Mouse (Mus musculus) left cerebral cortex, postnatal 36 days (tissue): ENCODE results near the gene Supt5. TPM values are rescaled to one million over a fixed set of nuclear protein-coding genes. Genes with fewer than 3 reads are reported as not detected.
A peak's percentile ranks its signal among the peaks of the same experiment; 100 is the strongest.

Source experiments
- DNase-seq, 2 experiments: peaks; one replicate each; pipeline ENCODE4 v3.0.0; 2021 to 2022; ENCODE audit warnings: low spot score in 2 of 2, mixed read lengths in 1 of 2
- intact Hi-C: fragments of 180-260 bp; cut with DNase I; formaldehyde crosslinking; loops from one replicate; pipeline ENCODE4 v1.15.1; 2025
- total RNA-seq, 2 experiments: library from RNA; stranded (reverse); gene quantifications; 2 replicates each; pipeline ENCODE4 v1.2.3; 2021

The Supt5 gene
- total RNA-seq, 2 experiments from 2014 or later, result 120 to 122 TPM

DNA sequence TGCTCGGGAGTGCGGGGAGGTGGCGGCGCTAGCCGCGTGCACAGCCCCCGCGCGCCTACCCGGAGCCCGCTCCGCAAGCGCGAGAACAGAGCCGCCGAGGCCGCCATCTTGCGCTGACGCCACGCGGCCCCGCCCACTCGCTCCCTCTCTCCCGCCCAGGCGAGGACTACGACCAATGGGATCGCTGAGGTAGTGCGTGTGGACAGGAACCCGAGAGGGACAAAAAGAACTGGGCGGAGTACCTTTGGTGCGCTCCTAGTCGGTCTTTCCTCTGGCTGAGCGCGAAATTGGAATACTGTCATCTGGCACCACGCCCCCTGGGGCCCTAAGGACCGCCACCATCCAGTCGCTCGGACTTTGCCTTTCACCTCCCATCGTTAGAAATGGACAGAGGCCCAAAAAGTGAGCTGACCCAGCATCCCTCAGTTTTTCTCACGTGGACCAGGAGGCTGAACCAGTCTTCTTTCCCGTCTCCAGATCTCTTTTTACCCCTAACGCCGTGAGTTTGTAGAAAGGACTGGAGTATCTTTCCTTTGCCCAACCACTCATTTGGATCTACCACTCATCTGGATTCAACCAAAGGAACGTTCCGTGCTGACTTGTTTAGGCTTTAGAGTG lies 26.5 kb downstream of the Supt5 start, which contains the start of gene Timm50:
TSS of gene Timm50 (minus strand) at position 147 of the 618 bp plus-strand sequence.
- DNase-seq, result peak; percentile 99
- intact Hi-C loops, result loop anchor here (1.0 kb wide), 1 partner anchor 26 kb away; the partner anchor contains the start of gene Supt5

DNA sequence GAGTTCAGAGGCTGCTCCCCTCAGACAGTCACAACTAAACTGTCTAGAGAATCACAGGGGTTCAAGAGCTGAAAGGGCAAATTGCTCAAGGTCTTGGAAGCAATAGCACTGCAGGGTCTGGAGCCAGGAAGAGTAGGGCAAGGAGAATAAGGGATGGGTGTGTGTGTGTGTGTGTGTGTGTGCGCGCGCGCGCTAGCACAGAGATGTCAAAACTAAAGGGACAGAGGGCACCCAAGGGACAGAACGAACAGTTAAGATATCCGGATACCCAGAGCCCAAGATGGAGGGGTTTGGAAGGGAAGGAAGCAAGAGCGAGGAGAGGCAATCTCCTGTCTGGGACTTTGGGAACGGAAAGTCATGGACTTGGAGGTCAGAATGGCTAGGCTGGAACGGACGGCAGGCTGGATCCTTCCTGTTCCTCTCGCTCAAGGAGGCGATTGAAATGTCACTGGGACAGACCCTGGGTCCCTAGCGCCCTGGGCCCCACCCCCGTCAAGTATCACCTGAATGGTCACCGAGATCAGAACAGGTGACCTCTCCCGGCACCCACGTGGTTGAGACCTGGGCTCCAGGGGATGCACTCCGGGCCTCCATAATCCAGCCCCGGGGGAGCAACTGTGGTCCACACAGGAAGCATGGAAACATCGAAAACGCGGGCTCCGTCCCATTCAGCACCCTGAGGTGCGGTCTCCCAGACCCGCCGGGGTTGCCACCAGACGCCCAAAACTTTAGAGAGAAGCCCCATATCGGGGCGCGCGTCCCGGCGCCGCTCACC lies 27.2 kb downstream of the Supt5 start:
- no peak for DNase-seq
- intact Hi-C loops, result no loop called here

DNA sequence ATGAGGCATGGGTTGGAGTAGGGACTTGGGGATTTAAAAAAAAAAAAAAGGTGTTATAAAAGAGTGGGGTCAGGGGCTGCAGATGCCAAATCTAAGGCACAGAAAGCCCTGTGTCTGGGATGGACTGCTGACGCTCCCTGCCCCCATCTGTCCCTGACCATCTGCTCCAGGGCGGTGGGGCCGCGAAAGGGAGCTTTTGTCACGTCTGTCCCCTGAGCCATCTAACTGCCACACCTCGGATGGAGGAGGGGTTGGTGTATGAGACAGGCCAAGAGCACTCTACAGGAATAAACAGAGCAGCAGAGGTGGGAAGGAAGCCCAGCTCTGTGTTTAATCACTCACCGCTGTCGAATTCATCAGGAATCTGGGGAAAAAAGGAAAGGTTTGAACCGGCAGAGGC lies 28.8 kb downstream of the Supt5 start:
- intact Hi-C loops, result loop anchor here (10.0 kb wide), 1 partner anchor 255 kb away; the partner anchor contains the start of gene Psmc4
- DNase-seq, result no peak

DNA sequence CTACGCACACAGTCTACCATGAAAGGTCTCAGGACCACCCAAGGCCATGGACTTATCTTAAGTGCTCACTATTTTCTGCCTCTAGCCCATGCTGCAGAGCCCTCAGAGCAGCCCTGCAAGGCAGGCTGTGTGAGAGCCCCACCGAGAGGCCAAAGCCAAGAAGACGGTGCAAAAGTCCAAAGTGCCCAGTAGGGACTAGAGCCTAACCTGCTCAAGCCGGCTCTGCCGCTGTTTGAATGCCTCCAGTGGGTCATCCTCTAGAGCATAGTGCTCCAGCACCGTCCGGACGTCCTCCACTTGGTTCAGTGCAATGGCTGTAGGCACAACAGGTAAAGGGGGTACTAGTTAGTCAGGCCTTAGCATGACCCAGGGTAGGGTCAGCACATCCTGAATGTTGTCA lies 32.3 kb downstream of the Supt5 start:
- no peak for DNase-seq
- intact Hi-C loops, result loop anchor here (10.0 kb wide), 1 partner anchor 251 kb away; the partner anchor contains the start of gene Psmc4

DNA sequence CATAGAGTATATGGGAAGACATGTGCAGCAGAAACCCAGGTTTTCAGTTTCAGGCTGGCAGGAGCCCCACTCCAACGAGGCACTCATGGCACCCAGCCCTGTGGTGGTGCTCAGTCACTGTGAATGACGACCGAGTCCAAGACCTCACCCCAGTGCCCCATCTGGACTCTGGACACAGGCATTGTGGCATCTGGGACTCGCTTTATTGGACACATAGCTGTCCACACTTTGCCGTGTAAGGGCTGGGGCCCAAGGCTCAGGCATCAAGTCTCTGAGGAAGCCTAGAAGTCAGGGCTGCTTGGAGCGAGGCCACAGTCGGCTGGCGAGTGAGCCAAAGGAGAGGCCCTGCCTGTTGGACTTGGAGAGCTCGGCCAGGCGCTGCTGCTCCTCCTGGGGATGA lies 32.9 kb downstream of the Supt5 start:
- DNase-seq, result no peak
- intact Hi-C loops, result loop anchor here (10.0 kb wide), 1 partner anchor 251 kb away; the partner anchor contains the start of gene Psmc4

DNA sequence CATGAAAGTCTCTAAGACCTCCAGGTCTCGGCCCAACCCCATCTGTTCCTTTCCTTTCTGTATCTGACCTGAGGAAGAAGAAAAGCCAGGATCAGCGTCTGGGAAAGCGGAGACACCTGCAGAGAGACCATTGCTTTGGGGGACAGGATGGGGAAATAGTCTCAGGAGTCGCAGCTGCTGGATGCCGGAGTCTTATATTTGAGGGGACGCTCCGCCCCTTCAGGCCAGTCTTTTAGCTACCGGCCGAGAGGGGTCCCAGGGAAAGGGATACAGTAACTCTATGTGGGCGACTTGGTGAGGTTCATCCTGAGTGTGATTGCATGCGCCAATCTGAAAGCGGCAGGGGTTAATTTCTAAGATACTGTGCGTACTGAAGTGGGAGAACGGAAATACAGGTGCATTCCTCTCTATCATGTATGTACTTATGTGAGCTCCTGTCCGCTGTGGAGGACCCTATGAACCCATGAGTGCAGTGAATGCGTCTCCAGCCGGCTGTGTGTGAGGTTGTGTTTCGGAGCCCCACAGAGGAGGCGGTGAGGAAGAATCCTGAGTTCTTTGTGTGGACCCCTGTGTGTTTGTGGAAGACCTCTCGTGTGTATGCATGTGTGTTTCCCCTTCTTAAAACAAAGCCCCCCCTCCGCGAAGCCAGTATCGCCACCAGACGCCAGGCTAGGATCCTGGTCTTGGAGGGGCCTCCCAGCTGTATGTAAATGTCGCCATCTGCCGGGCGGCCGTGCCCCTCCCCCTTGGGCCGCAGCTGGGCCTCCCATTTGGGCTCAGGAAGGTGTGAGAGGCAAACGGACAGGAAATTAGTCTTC lies 36.7 kb downstream of the Supt5 start, which contains the start of gene Dll3:
TSS of gene Dll3 (minus strand) at position 623 of the 818 bp plus-strand sequence.
- DNase-seq, result peak in 1 of 2 experiments; percentile 19
- intact Hi-C loops, result loop anchor here (10.0 kb wide), 1 partner anchor 247 kb away; the partner anchor contains the start of gene Psmc4

DNA sequence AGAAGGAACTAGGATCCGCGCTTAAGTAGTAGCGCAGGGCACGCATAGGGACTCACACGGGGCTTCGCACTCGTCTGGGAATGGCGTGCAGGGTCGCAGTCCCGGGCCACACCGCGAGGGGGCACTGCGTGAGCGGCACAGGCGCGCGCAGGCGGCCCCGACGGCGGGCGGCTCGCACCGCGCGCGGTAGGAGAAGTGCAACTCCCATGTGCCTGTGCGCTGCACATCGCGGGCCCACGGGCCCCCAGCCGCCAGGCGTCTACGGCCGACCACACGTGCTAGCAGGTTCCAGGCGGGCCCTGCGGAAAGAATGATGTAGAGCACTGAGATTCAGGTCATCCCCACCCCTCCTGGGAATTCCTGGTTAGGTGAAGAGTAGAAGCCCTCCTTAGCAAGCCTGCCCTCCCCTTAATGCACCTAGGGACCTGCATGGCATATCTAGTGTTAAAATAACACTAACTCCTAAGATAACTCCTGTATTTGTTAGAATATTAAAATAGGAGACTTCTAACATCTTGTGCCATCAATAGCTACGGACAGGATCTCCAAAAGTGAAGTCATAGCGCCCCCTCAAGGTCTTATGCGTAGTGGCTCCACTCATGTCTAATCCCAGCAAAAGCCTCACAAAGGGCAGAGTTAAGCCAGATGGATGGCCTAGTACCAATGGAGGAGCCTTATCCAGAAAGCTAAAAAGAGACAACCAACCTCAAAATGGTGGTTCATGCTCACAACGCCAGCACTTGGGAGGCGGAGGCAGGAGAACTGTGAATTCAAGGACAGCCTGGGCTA lies 39.5 kb downstream of the Supt5 start:
- intact Hi-C loops, result loop anchor here (5.0 kb wide), 1 partner anchor 152 kb away; no protein-coding TSS in a partner anchor
- DNase-seq, result peak in 1 of 2 experiments; percentile 16

DNA sequence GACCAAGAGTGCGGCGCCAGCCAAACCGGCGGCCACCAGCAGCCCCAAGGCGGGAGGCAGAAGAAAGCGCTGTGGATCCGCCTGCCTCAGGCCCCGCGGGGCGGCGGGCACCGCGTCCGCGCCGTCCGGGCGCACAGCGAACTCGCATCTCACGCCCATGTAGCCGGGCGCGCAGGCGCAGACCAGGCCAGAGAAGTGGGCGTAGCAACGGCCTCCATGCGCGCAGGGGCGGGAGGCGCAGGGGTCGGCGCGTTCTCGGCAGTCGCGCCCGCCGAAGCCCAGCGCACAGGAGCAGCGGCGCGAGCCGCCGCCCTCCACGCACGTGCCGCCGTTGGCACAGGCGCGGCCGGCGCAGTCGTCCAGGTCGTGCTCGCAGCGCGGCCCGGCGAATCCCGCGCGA lies 44.1 kb downstream of the Supt5 start:
- DNase-seq, result peak; percentile 74 to 81
- intact Hi-C loops, result no loop called here

DNA sequence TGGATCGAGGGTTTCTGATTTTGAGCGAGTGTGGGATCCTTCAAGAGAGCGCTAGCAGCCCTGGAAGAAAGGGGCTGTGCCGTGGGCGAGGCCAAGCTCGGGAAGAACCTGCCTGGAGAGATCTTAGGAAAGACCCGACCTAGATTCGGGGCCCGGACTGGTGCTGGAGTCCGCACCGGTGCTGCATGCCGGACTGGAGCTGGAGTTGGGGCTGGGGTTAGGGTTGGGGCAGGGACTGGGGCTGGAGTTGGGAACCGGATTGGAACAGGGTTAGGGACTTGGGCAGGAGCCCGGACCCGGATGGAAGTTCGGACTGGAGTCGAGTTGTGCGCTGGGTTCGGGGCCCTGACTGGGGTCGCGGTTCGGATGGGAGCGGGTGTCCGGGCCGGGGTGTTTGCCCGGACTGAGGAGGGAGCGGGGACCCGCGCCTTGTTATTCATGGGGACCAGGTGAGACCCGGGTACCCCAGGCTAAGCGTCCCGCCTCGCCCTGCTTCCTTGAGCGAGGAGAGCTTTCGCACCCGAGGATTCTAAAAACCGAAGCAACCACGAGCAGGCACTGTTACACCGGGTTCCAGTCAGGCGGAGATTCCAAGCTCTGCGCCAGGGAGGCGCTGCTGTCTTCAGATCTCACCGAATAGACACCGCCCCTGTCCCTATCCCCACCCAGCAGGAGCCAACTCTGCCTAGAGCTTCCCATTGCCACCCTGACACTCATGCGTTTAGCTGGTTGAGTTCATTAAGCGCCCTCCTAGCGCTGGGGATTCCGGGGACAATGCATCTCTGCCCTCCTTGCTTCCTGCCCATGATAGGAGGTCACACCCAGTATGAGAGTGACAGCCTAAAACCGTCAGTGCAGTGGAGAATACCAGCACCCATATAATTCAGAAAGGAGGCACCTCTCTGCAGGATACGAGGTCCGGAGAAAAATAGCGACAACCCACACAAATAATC lies 47.6 kb downstream of the Supt5 start, which contains the start of gene Selenov:
TSS of gene Selenov (minus strand) at position 549 of the 953 bp plus-strand sequence.
- peak; percentile 37 to 39 for DNase-seq
- intact Hi-C loops, result no loop called here

DNA sequence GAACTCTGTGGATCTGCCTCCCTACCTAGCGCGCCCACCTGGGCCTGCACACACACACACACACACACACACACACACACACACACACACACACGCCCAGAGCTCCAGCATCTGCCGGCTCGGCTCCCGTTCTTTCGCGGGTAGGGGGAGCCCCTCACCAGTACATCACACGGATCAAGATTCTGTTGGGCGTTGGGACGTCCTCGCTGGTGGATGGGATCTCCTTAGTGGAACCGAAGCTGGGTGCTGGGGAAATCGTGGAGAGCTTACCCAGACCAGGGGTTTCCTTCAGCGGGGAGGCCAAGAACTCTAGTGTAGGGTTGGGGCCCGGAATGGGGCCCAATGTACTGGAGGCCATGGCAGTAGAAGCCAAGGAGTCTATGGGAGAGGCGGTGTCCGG lies 48.4 kb downstream of the Supt5 start:
- intact Hi-C loops, result no loop called here
- DNase-seq, result no peak

DNA sequence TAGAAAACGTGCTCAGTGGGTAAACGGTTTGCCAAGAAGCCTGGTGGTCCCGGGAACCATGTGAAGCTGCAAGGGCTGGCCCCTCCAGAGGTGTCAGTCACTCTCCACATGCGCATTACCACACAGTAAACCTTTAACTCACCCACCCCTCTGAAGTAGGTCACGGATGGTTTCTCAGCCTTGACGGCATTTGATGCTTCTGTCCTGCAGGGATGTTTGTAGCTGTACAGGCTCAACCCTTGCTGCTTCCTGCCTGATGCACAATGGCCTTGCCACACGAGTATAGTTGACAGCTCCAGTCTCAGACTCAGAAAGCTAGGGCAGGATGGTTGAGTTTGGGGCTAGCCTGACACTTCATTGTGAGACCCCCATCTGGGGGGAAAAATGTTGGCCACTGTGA lies 57.9 kb downstream of the Supt5 start:
- no peak for DNase-seq
- intact Hi-C loops, result no loop called here

DNA sequence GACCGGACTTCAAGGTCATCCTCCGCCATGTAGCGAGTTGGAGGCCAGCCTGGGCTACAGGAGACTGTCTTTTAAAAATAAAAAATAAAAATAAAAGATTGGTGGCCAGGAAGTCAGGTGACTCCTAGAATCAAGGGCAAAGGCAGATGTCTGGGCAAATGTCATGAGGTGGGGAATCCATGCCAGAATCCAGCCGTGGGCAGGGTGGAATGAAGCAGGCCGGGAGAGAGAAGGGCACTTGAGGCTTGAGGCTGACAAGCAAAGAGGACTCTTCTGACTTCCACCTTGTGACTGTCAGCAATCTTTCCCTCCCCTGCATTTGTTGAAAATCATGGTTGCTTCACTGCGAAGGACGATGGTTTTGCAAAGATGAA lies 60.3 kb downstream of the Supt5 start:
- intact Hi-C loops, result no loop called here
- DNase-seq, result no peak

DNA sequence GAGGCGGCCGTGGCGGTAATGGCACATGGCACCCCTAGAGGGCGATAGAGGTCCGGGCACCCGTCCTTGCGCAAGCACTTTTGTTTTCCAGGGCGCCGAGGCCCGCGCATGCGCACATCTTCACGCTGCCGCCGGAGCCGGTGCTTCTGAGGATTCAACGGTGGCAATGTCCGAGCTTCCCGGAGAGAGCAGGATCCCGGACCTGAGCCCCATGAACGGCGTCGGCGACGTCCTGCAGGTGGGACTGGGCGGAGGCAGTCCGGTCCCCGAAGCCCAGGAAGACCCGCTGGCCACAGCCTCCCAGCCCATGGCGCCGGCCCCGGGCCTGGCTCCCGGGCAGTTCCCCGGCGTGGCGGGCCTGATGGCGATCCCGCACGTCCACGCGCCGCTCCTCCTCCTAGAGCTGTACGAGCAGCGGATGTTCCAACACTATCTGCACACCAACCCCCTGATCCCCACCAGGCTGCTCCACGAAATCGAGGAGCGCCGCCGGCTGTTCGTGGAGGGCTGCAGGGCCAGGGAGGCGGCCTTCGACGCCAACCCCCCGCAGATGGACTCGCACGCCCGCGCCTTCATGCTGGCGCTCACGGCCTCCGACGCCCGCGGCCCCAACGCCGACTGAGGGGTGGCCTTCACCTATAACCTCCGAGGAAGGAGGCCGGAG lies 60.8 kb downstream of the Supt5 start, which contains the start of gene Eid2b:
TSS of gene Eid2b (plus strand) at position 125 of the 664 bp plus-strand sequence.
- peak; percentile 96 for DNase-seq
- intact Hi-C loops, result no loop called here

DNA sequence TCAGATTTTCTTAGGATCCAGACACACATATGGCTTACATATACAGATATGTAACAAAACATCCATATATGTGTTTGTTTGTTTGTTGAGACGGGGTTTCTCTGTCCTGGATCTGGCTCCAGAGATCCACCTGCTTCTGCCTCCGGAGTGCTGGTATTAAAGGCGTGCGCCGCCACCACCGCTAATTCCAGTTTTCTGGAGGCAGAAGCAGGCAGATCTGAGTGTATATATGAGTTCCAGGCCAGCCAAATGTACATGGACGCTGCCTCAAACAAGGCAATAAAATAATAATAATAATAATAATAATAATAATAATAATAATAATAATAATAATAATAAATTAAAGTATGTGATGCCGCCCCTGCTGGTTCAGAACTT lies 61.3 kb downstream of the Supt5 start:
- DNase-seq, result no peak
- intact Hi-C loops, result no loop called here

DNA sequence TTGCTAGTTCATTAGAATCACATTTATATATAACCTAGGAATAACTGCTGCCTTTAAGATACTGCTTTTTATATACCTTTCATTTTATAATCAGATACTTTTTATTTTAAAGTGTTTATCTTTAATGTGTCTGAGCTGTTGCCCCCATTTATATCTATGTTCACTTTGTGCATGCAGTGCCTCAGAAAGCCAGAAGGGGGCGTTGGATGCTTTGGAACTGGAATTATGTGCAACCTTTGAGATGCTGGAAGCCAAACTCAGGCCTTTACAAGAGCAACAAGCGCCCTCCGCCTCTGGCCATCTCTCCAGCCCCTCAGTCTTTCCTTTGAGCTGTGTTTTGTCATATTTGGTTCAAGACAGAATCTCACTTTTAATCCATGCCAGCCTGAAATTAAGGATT lies 66.8 kb downstream of the Supt5 start:
- no peak for DNase-seq
- intact Hi-C loops, result no loop called here

DNA sequence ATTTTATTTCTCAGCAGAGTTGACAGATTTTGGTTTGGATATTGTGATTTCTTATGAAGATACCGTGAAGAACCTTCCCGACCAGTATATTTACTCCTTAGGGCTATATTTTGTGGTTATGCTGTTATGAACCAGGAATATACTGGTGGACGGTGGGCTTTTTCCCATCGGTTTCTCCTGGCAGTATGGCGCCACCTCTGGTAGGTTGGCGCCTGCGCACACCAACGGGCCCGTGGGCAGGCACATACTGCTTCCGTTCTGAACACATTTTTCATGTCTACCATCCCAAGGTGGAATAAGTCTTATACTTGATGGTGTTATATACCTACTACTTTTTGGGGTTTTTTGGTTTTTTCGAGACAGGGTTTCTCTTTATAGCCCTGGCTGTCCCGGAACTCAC lies 69.2 kb downstream of the Supt5 start:
- DNase-seq, result no peak
- intact Hi-C loops, result loop anchor here (5.0 to 10.0 kb wide), 2 partner anchors 55 to 102 kb away; partner anchors contain the start of gene Fbl

DNA sequence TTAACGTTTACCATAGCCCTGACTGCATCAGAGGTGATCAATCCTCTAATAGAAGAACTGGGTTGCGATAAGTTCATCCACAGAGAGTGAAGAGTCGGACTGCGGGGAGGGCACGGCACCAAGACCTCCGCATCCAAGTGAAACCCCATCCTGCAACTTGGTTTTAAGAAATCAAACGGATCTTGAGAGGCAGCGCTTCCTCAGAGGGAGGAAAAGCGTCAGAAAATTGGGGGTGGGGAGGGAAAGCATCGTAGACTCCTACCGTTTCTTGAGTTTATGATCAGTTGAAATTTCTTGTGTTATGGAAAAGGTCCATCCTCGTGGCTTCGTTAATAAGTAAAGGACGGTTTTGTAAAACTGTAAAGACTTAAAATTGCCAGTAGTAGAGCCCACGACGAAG lies 70.0 kb downstream of the Supt5 start:
- intact Hi-C loops, result loop anchor here (5.0 to 10.0 kb wide), 2 partner anchors 54 to 101 kb away; partner anchors contain the start of gene Fbl
- no peak for DNase-seq
